Mouse (Mus musculus) hindbrain, embryonic 12.5 days (tissue): ENCODE results near the gene Cdh12. TPM values are rescaled to one million over a fixed set of nuclear protein-coding genes. Genes with fewer than 3 reads are reported as not detected.
A peak's percentile ranks its signal among the peaks of the same experiment; 100 is the strongest.
"Not testable (repeated sequence)": the region's sequence is repeated elsewhere in the genome, so short reads cannot be mapped to it uniquely, and the experiment has no call there.

Source experiments
- ATAC-seq: fragments of 200-750 bp; cut with Nextera tagmentation; 2 replicates; pipeline ENCODE4 v1.8.0; 2017; ENCODE audit warnings: moderate TSS enrichment; ENCODE audit not compliant: low FRiP score
- H3K27ac ChIP-seq: fragments of 300-500 bp; sonication (generic); 2 replicates; pipeline ENCODE4 v1.5.1; 2016; ENCODE audit warnings: mild to moderate bottlenecking
- H3K27me3 ChIP-seq: fragments of 300-500 bp; sonication (generic); 2 replicates; pipeline ENCODE4 v1.6.1; 2016; ENCODE audit warnings: mild to moderate bottlenecking
- H3K36me3 ChIP-seq: fragments of 300-500 bp; sonication (generic); 2 replicates; pipeline ENCODE4 v1.6.1; 2016; ENCODE audit warnings: mild to moderate bottlenecking
- H3K4me1 ChIP-seq: fragments of 300-500 bp; sonication (generic); 2 replicates; pipeline ENCODE4 v1.6.1; 2016
- H3K4me2 ChIP-seq: fragments of 300-500 bp; sonication (generic); replicated peaks from 2 replicates; pipeline ENCODE4 v1.6.1; 2016; ENCODE audit warnings: mild to moderate bottlenecking
- H3K4me3 ChIP-seq: fragments of 300-500 bp; sonication (generic); 2 replicates; pipeline ENCODE4 v1.5.1; 2016; ENCODE audit warnings: mild to moderate bottlenecking
- H3K9ac ChIP-seq: fragments of 300-500 bp; sonication (generic); 2 replicates; pipeline ENCODE4 v1.6.1; 2016; ENCODE audit warnings: mild to moderate bottlenecking, moderate library complexity
- H3K9me3 ChIP-seq: fragments of 300-500 bp; sonication (generic); replicated peaks from 2 replicates; pipeline ENCODE4 v1.6.1; 2016; ENCODE audit warnings: mild to moderate bottlenecking
- WGBS: fragments of 180-500 bp; shearing (Covaris S2); methylation state at CpG from one replicate; pipeline ENCODE4 v1.1.7; 2016; 5-methylcytosine and 5-hydroxymethylcytosine counted together
- polyA plus RNA-seq: library from polyadenylated mRNA; unstranded; fragments of >200 nt; fragmentation: Nextera tagmentation; extraction: Ambion mirVana; gene quantifications from 2 replicates; pipeline ENCODE4 v1.2.1, GENCODE M21; 2016

Gene Cdh12
- polyA plus RNA-seq, 1 experiment from 2014 or later = 1.7 TPM

- 72% methylated on average over 3 of the region's 3 CpGs for WGBS
- Histone ChIP-seq H3K9me3 (no peaks in the 10 kb centered on the region), H3K9ac (no peak overlapping the region), H3K36me3 (no peaks in the 10 kb centered on the region), H3K4me2 (no peak overlapping the region), H3K4me1 (no peaks in the 10 kb centered on the region), H3K27ac (no peak overlapping the region), H3K27me3 (no peaks in the 10 kb centered on the region), H3K4me3 (no peak overlapping the region)
- ATAC-seq = no peak
These were observed 895.7 kb downstream of the Cdh12 start for GRCm38 (mm10) chr15:21344749-21345148.

DNA sequence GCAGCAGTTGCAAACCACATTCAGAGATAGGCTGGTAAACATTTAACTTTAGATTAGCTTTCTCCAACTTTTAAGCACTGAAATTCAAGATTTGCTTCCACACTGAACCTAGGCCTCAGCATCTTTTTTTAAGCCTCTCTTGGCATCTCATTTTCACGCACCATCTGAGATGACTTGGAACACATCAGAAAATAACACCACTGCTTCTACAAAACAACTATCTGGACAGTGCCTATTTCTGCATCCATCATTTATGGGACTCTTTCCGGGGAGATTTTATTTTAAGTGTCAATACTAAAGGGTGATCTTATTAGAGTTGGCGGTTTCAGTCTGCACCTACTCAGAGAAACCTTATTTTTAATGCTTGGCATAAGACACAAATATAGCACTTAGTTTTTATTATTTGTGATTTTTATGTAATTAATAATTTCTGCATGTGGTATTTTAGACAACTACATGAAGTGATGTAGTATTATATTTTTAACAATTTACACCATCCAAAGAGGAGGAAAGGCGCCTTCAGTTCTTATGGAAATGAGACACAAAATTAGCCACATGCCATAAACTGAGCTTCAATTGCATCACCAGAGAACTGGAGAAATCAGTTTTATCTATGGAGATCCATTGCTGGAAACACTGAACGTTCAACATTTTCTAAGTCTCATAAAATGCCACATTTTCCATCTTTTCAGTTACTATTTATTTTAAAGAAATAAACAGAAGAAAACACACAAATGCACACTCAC lies 906.5 kb downstream of the Cdh12 start:
- H3K27me3 ChIP-seq = no peaks in the 10 kb centered on the region
- H3K36me3 ChIP-seq = no peaks in the 10 kb centered on the region
- no peaks in the 10 kb centered on the region for H3K9me3 ChIP-seq
- no peak overlapping the region for H3K4me2 ChIP-seq
- H3K9ac ChIP-seq = no peak overlapping the region
- no peak overlapping the region for H3K4me3 ChIP-seq
- ATAC-seq = no peak
- WGBS = 82% methylated on average over 5 of the region's 5 CpGs
- H3K4me1 ChIP-seq = no peaks in the 10 kb centered on the region
- H3K27ac ChIP-seq = no peak overlapping the region

DNA sequence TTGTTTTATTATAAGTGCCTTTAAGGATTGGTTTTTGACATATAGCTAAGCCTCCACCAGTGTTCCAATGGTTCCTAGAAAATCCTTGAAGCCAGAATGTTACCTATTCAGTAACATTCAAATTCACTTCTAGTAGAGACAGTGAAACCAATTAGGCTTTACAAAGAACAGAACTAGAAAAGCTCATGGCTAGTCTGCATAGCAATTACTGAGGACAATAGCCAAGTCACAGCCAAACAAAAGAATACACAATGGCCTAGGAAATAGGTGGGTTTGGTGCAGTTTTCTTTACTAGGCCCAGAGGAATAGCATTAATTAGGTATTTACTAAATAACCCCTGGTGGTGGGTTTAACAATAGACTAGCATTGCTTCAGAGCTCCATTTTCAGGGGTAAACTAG lies 917.3 kb downstream of the Cdh12 start:
- Histone ChIP-seq H3K36me3 (no peaks in the 10 kb centered on the region), H3K4me1 (no peaks in the 10 kb centered on the region), H3K4me3 (no peak overlapping the region), H3K9ac (no peak overlapping the region), H3K9me3 (no peaks in the 10 kb centered on the region), H3K27ac (no peak overlapping the region), H3K27me3 (no peaks in the 10 kb centered on the region), H3K4me2 (no peak overlapping the region)
- ATAC-seq = no peak

DNA sequence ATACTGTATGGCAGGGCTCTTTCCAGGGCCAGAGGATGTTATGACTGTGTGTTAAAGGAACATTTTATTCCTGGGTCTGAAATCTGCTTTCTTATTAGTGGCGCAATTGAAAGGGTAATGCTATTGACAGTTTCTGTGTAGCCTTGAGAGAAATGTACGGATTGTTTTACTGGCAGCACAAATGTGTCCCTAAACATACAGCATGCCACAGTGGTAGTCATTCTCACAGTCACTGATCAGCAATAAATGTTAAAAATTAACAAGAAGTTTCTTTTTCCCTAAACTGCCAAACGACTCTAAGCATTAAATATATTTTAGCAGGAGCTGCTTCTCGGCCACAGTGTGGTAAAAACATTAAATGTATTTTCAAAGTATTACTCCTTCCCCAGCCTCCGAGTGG lies 926.4 kb downstream of the Cdh12 start:
- WGBS = 82% methylated on average over 5 of the region's 5 CpGs
- ATAC-seq = no peak
- no peaks in the 10 kb centered on the region for H3K9me3 ChIP-seq
- H3K9ac ChIP-seq = no peak overlapping the region
- no peaks in the 10 kb centered on the region for H3K36me3 ChIP-seq
- no peak overlapping the region for H3K4me2 ChIP-seq
- no peak overlapping the region for H3K27ac ChIP-seq
- no peaks in the 10 kb centered on the region for H3K27me3 ChIP-seq
- no peaks in the 10 kb centered on the region for H3K4me1 ChIP-seq
- no peak overlapping the region for H3K4me3 ChIP-seq

DNA sequence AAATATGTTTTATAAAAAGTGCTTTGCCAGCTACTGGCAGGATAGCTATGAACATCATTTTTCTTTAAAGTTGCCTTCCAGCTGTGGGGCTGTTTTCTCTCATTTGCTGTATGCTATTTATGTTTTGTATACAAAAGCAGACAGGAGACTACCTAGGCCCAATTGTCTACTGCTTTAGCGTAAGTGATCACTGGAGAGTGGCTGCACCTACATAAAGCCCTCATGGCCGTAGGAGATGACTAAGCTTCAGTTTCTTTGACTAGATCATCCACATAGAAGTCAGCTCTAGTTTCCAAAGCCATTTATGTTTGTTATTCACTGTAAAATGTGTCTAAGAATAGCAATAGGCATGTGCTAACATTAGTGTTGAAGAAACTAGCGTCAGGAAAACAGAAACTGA lies 926.8 kb downstream of the Cdh12 start:
- Histone ChIP-seq H3K27me3 (no peaks in the 10 kb centered on the region), H3K4me1 (no peaks in the 10 kb centered on the region), H3K36me3 (no peaks in the 10 kb centered on the region), H3K4me3 (no peak overlapping the region), H3K9ac (no peak overlapping the region), H3K9me3 (no peaks in the 10 kb centered on the region), H3K4me2 (no peak overlapping the region), H3K27ac (no peak overlapping the region)
- WGBS = 82% methylated on average over 3 of the region's 3 CpGs
- ATAC-seq = no peak

GRCm38 (mm10) chr15:21391442-21391841 lies 942.4 kb downstream of the Cdh12 start:
- 90% methylated on average over 14 of the region's 14 CpGs for WGBS
- not testable (repeated sequence) for H3K4me1 ChIP-seq, H3K4me3 ChIP-seq, H3K27me3 ChIP-seq, H3K9me3 ChIP-seq, H3K27ac ChIP-seq, ATAC-seq, H3K9ac ChIP-seq, H3K36me3 ChIP-seq, H3K4me2 ChIP-seq

DNA sequence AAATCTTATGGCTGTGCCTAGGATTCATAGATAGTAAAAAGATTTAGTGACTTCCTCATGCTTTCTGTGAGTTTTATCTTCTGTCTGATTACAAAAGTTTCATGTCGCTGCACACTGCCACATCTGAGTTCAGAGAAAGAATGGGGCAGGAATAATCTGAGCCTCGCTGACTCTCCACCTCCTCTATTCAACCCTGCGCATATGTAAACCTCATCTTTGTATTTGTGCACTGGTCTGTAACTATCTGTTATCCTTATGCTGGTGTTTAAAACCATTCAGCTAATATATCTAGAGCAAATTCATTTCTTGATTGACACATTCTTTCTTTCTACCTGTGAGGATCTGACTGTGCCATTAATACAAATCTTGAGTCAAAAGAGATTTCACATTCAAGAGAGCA lies 944.0 kb downstream of the Cdh12 start:
- Histone ChIP-seq H3K27me3 (no peaks in the 10 kb centered on the region), H3K4me3 (no peak overlapping the region), H3K27ac (no peak overlapping the region), H3K9ac (no peak overlapping the region), H3K4me1 (no peaks in the 10 kb centered on the region), H3K36me3 (no peaks in the 10 kb centered on the region), H3K4me2 (no peak overlapping the region), H3K9me3 (no peaks in the 10 kb centered on the region)
- 25% methylated on average over 3 of the region's 3 CpGs for WGBS
- no peak for ATAC-seq

DNA sequence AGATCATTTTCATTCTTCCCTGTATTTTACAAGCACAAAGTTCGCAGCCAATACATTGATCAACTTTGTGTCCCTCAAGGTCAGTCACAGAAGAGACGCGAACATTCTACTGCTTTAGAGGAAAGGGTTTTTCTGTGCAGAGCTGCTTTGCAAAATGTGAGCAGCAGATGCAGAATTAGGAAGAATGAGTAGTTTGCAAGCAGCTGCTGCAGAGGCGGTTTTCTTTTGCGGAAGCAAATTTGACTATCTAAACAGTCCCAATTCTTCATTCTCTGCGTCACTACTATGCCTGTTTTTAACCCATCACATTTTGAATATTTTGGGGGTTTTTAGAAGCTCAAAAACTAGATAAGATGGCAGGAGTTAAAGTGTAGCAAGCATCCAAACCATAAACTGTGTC lies 956.1 kb downstream of the Cdh12 start:
- Histone ChIP-seq H3K27me3 (no peaks in the 10 kb centered on the region), H3K9me3 (no peaks in the 10 kb centered on the region), H3K36me3 (no peaks in the 10 kb centered on the region), H3K4me3 (no peak overlapping the region), H3K9ac (no peak overlapping the region), H3K4me2 (no peak overlapping the region), H3K4me1 (no peaks in the 10 kb centered on the region), H3K27ac (no peak overlapping the region)
- ATAC-seq = no peak
- 81% methylated on average over 6 of the region's 6 CpGs for WGBS

DNA sequence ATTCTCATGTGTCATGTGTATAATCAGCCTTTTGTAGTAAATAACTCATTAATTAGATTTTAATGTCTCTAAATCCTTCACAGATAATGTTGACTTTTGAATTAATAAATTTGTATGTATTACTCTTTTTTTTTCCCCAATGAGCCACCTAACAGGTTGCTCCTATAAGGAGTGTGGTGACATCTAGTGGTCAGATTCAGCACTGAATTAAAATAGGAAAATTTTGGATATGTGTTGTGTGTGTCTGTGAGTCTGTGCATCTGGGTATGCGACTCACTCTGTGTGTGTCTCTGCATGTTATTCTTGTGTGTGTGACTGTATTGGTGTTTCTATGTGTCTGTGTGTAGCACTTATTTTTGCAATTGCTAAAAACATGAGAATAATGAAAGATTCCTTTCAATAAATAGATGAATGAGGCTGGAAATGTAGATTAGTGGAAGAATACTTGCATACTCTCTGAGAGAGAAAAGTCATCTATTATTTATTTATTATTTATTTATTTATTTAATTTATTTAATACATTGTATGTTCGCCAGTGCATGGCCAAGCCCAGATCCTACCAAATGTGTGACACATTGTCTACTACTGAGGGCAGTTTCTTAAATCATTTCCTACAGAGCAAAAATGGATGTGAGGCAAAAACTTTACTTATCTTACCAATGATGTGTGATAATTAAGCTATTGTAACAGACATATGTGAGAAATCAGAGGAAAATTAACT lies 958.4 kb downstream of the Cdh12 start:
- H3K4me1 ChIP-seq = no peaks in the 10 kb centered on the region
- no peaks in the 10 kb centered on the region for H3K36me3 ChIP-seq
- H3K4me2 ChIP-seq = no peak overlapping the region
- H3K27me3 ChIP-seq = no peaks in the 10 kb centered on the region
- no peak overlapping the region for H3K4me3 ChIP-seq
- no peak overlapping the region for H3K27ac ChIP-seq
- peak; percentile 68 for ATAC-seq
- no peak overlapping the region for H3K9ac ChIP-seq
- no peaks in the 10 kb centered on the region for H3K9me3 ChIP-seq
- 64% methylated on average over 2 of the region's 2 CpGs for WGBS

- Histone ChIP-seq H3K4me1 (no peaks in the 10 kb centered on the region), H3K36me3 (no peaks in the 10 kb centered on the region), H3K9ac (no peak overlapping the region), H3K27ac (no peak overlapping the region), H3K9me3 (no peaks in the 10 kb centered on the region), H3K27me3 (no peaks in the 10 kb centered on the region), H3K4me3 (no peak overlapping the region), H3K4me2 (no peak overlapping the region)
- no peak for ATAC-seq
- WGBS = 88% methylated on average over 4 of the region's 4 CpGs
These were observed 988.3 kb downstream of the Cdh12 start for GRCm38 (mm10) chr15:21437347-21437746.

GRCm38 (mm10) chr15:21437924-21438323 lies 988.9 kb downstream of the Cdh12 start:
- Histone ChIP-seq H3K36me3 (no peaks in the 10 kb centered on the region), H3K4me1 (no peaks in the 10 kb centered on the region), H3K4me3 (no peak overlapping the region), H3K9me3 (no peaks in the 10 kb centered on the region), H3K27ac (no peak overlapping the region), H3K27me3 (no peaks in the 10 kb centered on the region), H3K9ac (no peak overlapping the region), H3K4me2 (no peak overlapping the region)
- ATAC-seq = peak; percentile 67

- no peaks in the 10 kb centered on the region for H3K27me3 ChIP-seq
- H3K9me3 ChIP-seq = no peaks in the 10 kb centered on the region
- H3K4me3 ChIP-seq = no peak overlapping the region
- WGBS = 83% methylated on average over 2 of the region's 2 CpGs
- H3K27ac ChIP-seq = no peak overlapping the region
- H3K4me2 ChIP-seq = no peak overlapping the region
- no peak overlapping the region for H3K9ac ChIP-seq
- no peak for ATAC-seq
- H3K4me1 ChIP-seq = no peaks in the 10 kb centered on the region
- no peaks in the 10 kb centered on the region for H3K36me3 ChIP-seq
These were observed 1009.0 kb downstream of the Cdh12 start for GRCm38 (mm10) chr15:21458098-21458497.

DNA sequence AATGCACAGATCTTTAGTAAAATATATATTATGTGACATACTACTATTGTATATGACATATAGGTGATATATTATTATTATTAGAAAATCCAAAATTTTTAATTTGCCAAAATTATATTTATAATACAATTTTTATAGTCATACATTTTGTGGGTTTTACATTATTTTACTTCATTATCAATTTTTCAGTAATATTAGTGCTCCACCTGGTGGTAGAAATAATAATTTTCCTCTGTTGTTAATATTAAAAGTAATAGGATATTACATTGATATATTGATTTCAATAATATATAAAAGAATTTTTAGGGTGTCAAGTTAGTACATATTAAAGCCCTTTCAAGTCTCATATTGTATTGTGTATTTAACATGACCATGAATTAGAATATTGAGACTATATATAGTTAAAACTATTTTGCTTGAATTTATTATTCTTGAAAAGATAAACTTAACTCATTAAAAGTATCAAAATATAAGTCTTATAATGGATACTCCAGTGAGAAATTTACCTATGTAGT lies 1070.3 kb downstream of the Cdh12 start:
- H3K27me3 ChIP-seq = no peaks in the 10 kb centered on the region
- no peaks in the 10 kb centered on the region for H3K4me1 ChIP-seq
- H3K9me3 ChIP-seq = no peaks in the 10 kb centered on the region
- H3K4me3 ChIP-seq = no peak overlapping the region
- no peak for ATAC-seq
- H3K27ac ChIP-seq = no peak overlapping the region
- H3K36me3 ChIP-seq = no peaks in the 10 kb centered on the region
- H3K9ac ChIP-seq = no peak overlapping the region
- no peak overlapping the region for H3K4me2 ChIP-seq
